Mouse (Mus musculus) embryonic facial prominence, embryonic 15.5 days (tissue): Measurements from ENCODE around the gene Ssh1. TPM values are rescaled to one million over a fixed set of nuclear protein-coding genes. Genes with fewer than 3 reads are reported as not detected.
A peak's percentile ranks its signal among the peaks of the same experiment; 100 is the strongest.

Experiments used
- ATAC-seq: fragments of 200-750 bp; cut with Nextera tagmentation; 2 replicates; pipeline ENCODE4 v1.8.0; 2017; ENCODE audit warnings: low read depth, moderate TSS enrichment; ENCODE audit not compliant: insufficient number of reproducible peaks, low FRiP score, low TSS enrichment
- H3K27ac ChIP-seq: fragments of 300-500 bp; sonication (generic); replicated peaks from 2 replicates; pipeline ENCODE4 v1.5.1; 2015; ENCODE audit warnings: mild to moderate bottlenecking, inconsistent platforms
- H3K27me3 ChIP-seq: fragments of 300-500 bp; sonication (generic); 2 replicates; pipeline ENCODE4 v1.6.1; 2015; ENCODE audit warnings: inconsistent platforms
- H3K36me3 ChIP-seq: fragments of 300-500 bp; sonication (generic); 2 replicates; pipeline ENCODE4 v1.6.1; 2015; ENCODE audit warnings: mild to moderate bottlenecking, inconsistent platforms
- H3K4me1 ChIP-seq: fragments of 300-500 bp; sonication (generic); 2 replicates; pipeline ENCODE4 v1.6.1; 2015; ENCODE audit warnings: inconsistent platforms
- H3K4me2 ChIP-seq: fragments of 300-500 bp; sonication (generic); replicated peaks from 2 replicates; pipeline ENCODE4 v1.6.1; 2015; ENCODE audit warnings: mild to moderate bottlenecking, inconsistent platforms
- H3K4me3 ChIP-seq: fragments of 300-500 bp; sonication (generic); replicated peaks from 2 replicates; pipeline ENCODE4 v1.5.1; 2015; ENCODE audit warnings: mild to moderate bottlenecking, inconsistent platforms
- H3K9ac ChIP-seq: fragments of 300-500 bp; sonication (generic); 2 replicates; pipeline ENCODE4 v1.6.1; 2015; ENCODE audit warnings: inconsistent platforms
- H3K9me3 ChIP-seq: fragments of 300-500 bp; sonication (generic); replicated peaks from 2 replicates; pipeline ENCODE4 v1.6.1; 2016; ENCODE audit warnings: inconsistent platforms
- WGBS: fragments of 180-500 bp; shearing (Covaris S2); methylation state at CpG from one replicate; pipeline ENCODE4 v1.1.7; 2015; 5-methylcytosine and 5-hydroxymethylcytosine counted together
- polyA plus RNA-seq: library from polyadenylated mRNA; unstranded; fragments of >200 nt; fragmentation: Nextera tagmentation; extraction: Ambion mirVana; gene quantifications from 2 replicates; pipeline ENCODE4 v1.2.1, GENCODE M21; 2015

The Ssh1 gene
- polyA plus RNA-seq, 1 experiment from 2014 or later = 12.8 TPM

- H3K4me2 ChIP-seq = no peak overlapping the region
Observed at GRCm38 (mm10) chr5:113929526-113929925, 64.2 kb downstream of the Ssh1 start.

DNA sequence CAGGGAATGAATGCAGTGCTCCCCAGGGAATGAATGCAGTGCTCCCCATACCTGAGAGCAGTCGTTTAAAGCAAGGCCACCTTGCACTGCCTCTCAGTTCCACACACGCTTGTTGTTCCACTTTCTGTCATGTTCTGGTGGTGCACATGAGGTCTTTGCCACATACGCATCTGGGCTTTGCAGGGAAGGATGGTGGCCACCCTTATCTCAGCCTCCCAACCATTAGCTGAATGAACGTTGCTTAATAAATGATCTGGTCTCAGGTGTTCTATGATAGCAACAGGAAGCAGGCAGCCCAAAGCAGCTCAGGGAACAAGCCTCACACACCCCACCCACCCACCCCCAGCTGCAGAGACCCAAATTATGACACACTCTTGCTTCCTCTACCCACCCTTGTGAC is 69.1 kb downstream of the Ssh1 start:
- H3K4me2 ChIP-seq = no peak overlapping the region
- ATAC-seq = no peak
- no peak overlapping the region for H3K4me3 ChIP-seq
- H3K36me3 ChIP-seq = no peaks in the 10 kb centered on the region
- H3K9ac ChIP-seq = no peak overlapping the region
- no peaks in the 10 kb centered on the region for H3K4me1 ChIP-seq
- H3K27me3 ChIP-seq = no peaks in the 10 kb centered on the region
- no peaks in the 10 kb centered on the region for H3K9me3 ChIP-seq
- no peak overlapping the region for H3K27ac ChIP-seq
- WGBS = 83% methylated on average over 4 of the region's 4 CpGs

More at GRCm38 (mm10) chr5:113929526-113929925, 64.2 kb downstream of the Ssh1 start:
- no peak overlapping the region; the same call in 1 of the 2 replicates for H3K27ac ChIP-seq
- no peaks in the 10 kb centered on the region for H3K9me3 ChIP-seq
- H3K27me3 ChIP-seq = no peaks in the 10 kb centered on the region
- no peak for ATAC-seq
- peaks cover 18% of the 10 kb centered on the region for H3K4me1 ChIP-seq
- no peak overlapping the region for H3K9ac ChIP-seq
- no peaks in the 10 kb centered on the region for H3K36me3 ChIP-seq
- no peak overlapping the region for H3K4me3 ChIP-seq
- WGBS = 63% methylated on average over 10 of the region's 10 CpGs

- Histone ChIP-seq H3K9me3 (no peaks in the 10 kb centered on the region), H3K27me3 (no peaks in the 10 kb centered on the region), H3K9ac (no peak overlapping the region), H3K27ac (0 out of 2 replicates have a peak overlapping the region, but pooled peaks have one; percentile 22), H3K4me3 (no peak overlapping the region), H3K4me1 (peaks cover 10% of the 10 kb centered on the region; the same call in 1 of the 2 replicates), H3K36me3 (no peaks in the 10 kb centered on the region), H3K4me2 (no peak overlapping the region)
- 26% methylated on average over 6 of the region's 6 CpGs for WGBS
- ATAC-seq = no peak
Observed at GRCm38 (mm10) chr5:113921310-113922166, 72.2 kb downstream of the Ssh1 start.

DNA sequence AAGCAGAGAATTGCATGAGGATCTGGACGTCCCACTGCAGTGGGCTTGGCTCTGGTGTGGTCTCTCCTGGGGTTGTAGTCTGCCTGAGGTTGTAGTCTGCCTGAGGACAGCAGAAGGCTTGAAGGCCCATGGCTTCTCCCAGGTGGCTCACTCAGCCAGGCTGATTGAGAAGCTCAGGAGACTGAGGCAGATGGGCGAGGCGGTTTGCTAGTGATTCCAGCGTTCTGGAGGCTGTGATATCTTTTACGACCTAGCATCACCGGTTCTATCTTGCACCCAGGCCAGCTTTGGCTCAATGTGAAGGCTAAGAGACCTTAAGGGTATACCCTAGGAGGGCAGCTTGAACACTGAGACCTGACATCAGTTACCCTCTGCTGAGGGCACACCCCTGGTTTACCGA is 74.6 kb downstream of the Ssh1 start:
- H3K4me1 ChIP-seq = peaks cover 10% of the 10 kb centered on the region; the same call in 1 of the 2 replicates
- H3K4me2 ChIP-seq = no peak overlapping the region
- 72% methylated on average over 7 of the region's 7 CpGs for WGBS
- H3K27ac ChIP-seq = no peak overlapping the region
- no peak for ATAC-seq
- H3K27me3 ChIP-seq = no peaks in the 10 kb centered on the region
- H3K4me3 ChIP-seq = no peak overlapping the region
- H3K36me3 ChIP-seq = no peaks in the 10 kb centered on the region
- no peak overlapping the region for H3K9ac ChIP-seq
- no peaks in the 10 kb centered on the region for H3K9me3 ChIP-seq

GRCm38 (mm10) chr5:113918654-113919053 is 75.0 kb downstream of the Ssh1 start:
- no peaks in the 10 kb centered on the region for H3K36me3 ChIP-seq
- H3K4me2 ChIP-seq = no peak overlapping the region
- no peaks in the 10 kb centered on the region for H3K27me3 ChIP-seq
- H3K9me3 ChIP-seq = no peaks in the 10 kb centered on the region
- no peak overlapping the region for H3K9ac ChIP-seq
- ATAC-seq = no peak
- WGBS = 32% methylated on average over 9 of the region's 9 CpGs
- H3K27ac ChIP-seq = 0 out of 2 replicates have a peak overlapping the region, but pooled peaks have one; percentile 9
- H3K4me1 ChIP-seq = peaks cover 10% of the 10 kb centered on the region; the same call in 1 of the 2 replicates
- H3K4me3 ChIP-seq = no peak overlapping the region

DNA sequence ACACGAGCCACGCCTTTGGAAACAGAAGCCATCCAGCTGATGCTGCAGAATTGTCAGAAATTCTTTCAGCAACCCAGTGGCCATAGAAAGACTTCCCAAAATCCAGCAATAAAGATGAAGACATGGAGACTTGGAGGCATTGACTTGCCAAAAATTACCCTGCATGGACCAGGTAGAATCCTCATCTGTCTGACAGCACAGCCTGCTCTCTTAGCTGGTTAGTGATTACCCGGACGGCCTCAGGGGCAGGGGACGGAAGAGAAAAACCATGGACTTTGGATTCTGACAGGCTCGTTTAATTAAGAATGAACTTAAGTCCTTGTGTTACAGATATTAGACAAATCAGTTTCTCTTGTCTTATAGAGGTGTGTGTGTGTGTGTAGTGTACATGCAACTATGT is 83.0 kb downstream of the Ssh1 start:
- H3K4me3 ChIP-seq = no peak overlapping the region
- no peaks in the 10 kb centered on the region for H3K36me3 ChIP-seq
- H3K9ac ChIP-seq = no peak overlapping the region
- H3K27ac ChIP-seq = no peak overlapping the region
- no peaks in the 10 kb centered on the region for H3K27me3 ChIP-seq
- H3K9me3 ChIP-seq = no peaks in the 10 kb centered on the region
- H3K4me1 ChIP-seq = peaks cover 25% of the 10 kb centered on the region
- no peak overlapping the region for H3K4me2 ChIP-seq
- ATAC-seq = no peak
- WGBS = 50% methylated on average over 6 of the region's 6 CpGs

- Histone ChIP-seq H3K4me2 (no peak overlapping the region; the same call in 1 of the 2 replicates), H3K9ac (no peak overlapping the region), H3K36me3 (no peaks in the 10 kb centered on the region), H3K9me3 (no peaks in the 10 kb centered on the region), H3K27ac (0 out of 2 replicates have a peak overlapping the region, but pooled peaks have one; percentile 78), H3K4me1 (peaks cover 30% of the 10 kb centered on the region), H3K4me3 (no peak overlapping the region), H3K27me3 (no peaks in the 10 kb centered on the region)
- WGBS = 28% methylated on average over 10 of the region's 10 CpGs
- ATAC-seq = no peak
Observed at GRCm38 (mm10) chr5:113910065-113910701, 83.5 kb downstream of the Ssh1 start.

GRCm38 (mm10) chr5:113908592-113909441 is 84.9 kb downstream of the Ssh1 start, which contains the start of gene Coro1c:
Coro1c (minus strand) TSS chr5:113908758.
- peak within 1 kb of the TSS; percentile 93 for H3K27ac ChIP-seq
- H3K27me3 ChIP-seq = no peaks in the 10 kb centered on the region
- no peaks in the 10 kb centered on the region for H3K36me3 ChIP-seq
- H3K4me3 ChIP-seq = peak within 1 kb of the TSS; percentile 97
- H3K4me1 ChIP-seq = peaks cover 31% of the 10 kb centered on the region
- WGBS = under 1% methylated on average over 53 of the region's 68 CpGs
- peak within 1 kb of the TSS; percentile 84 for H3K4me2 ChIP-seq
- H3K9me3 ChIP-seq = no peaks in the 10 kb centered on the region
- peak; percentile 93 for ATAC-seq
- peak within 1 kb of the TSS; percentile 92 for H3K9ac ChIP-seq

- no peaks in the 10 kb centered on the region for H3K27me3 ChIP-seq
- peak overlapping the region; percentile 84 for H3K4me2 ChIP-seq
- peak; percentile 58 for ATAC-seq
- peak overlapping the region; percentile 97 for H3K4me3 ChIP-seq
- H3K9me3 ChIP-seq = no peaks in the 10 kb centered on the region
- H3K27ac ChIP-seq = peak overlapping the region; percentile 93
- peaks cover 35% of the 10 kb centered on the region for H3K4me1 ChIP-seq
- H3K9ac ChIP-seq = peak overlapping the region; percentile 92
- WGBS = under 1% methylated on average over 69 of the region's 69 CpGs
- H3K36me3 ChIP-seq = no peaks in the 10 kb centered on the region
Observed at GRCm38 (mm10) chr5:113907786-113908567, 85.7 kb downstream of the Ssh1 start.

- Histone ChIP-seq H3K4me3 (peak overlapping the region; percentile 97), H3K36me3 (no peaks in the 10 kb centered on the region), H3K4me2 (peak overlapping the region; percentile 84), H3K27ac (peak overlapping the region; percentile 93), H3K27me3 (no peaks in the 10 kb centered on the region), H3K9ac (peak overlapping the region; percentile 92; the same call in 1 of the 2 replicates), H3K4me1 (peaks cover 40% of the 10 kb centered on the region), H3K9me3 (no peaks in the 10 kb centered on the region)
- 12% methylated on average over 17 of the region's 17 CpGs for WGBS
- no peak for ATAC-seq
Observed at GRCm38 (mm10) chr5:113906958-113907735, 86.5 kb downstream of the Ssh1 start.
